Mouse (Mus musculus) cerebellum, postnatal 36 days (tissue): Measurements from ENCODE around the gene Tex26.

ENCODE experiments used
- DNase-seq, 2 experiments: peaks; one replicate each; pipeline ENCODE4 v3.0.0; 2021 to 2022; ENCODE audit warnings: mixed read lengths in 2 of 2

Gene Tex26

GRCm38 (mm10) chr5:149490275-149490674, 50.8 kb downstream of the Tex26 start:
- no peak for DNase-seq

DNA sequence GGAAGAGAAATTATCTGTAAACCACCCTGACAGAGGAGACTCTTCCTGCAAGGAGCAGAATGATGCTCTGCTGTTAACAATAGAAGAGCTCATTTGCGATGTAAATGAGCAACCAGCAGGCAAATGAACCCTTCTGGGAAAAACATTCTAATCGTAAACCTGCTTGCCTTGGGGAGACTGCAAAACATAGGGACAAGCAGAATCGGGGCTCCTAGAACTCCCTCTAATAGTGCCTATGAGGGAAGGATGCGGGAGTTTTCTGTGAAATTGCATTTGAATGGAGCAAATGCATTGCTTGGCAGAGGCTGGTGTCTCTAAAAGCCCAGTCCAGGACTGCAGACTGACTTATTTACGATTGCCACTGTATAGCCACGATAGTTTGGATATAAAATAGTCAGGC, 56.2 kb downstream of the Tex26 start:
- no peak for DNase-seq

DNA sequence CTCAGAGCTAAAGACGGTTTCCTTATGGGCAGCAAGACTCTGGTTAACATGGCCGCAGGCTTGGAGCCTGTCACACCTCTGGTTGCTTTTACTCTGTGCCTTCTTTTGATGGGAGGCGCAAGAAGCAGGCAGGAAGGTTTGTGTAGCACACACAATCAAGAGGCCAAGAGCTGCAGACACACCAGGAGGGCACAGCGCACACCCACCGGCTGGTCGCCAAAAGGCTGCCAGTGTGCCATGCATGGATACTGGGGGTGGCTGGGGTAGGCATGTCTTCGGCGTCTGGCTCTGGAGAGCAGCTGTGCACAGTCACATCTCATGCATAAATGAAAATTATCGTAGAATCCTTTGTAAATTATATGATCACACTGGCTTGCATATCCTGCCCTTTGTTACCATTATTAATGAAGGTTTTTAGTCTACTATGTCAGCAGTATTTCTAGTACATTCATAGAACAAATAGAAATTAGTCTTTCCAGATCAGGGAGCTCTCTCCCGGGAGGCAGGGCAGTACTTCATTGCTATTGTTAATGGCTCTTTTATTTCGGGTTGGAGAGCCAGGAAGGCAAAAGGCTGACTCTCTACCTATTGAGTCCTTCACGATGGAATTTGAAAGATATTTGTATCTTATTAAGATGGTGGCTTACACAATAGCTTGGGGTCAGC, 57.1 kb downstream of the Tex26 start:
- no peak for DNase-seq

- no peak for DNase-seq
These were observed 60.5 kb downstream of the Tex26 start for GRCm38 (mm10) chr5:149499936-149500335.

GRCm38 (mm10) chr5:149503423-149504175, 64.1 kb downstream of the Tex26 start:
- peak; percentile 15 to 18 for DNase-seq

- no peak for DNase-seq
These were observed 65.5 kb downstream of the Tex26 start for GRCm38 (mm10) chr5:149504985-149505384.

- DNase-seq = no peak
These were observed 66.6 kb downstream of the Tex26 start for GRCm38 (mm10) chr5:149506033-149506432.

GRCm38 (mm10) chr5:149508094-149509029, 68.9 kb downstream of the Tex26 start:
- no peak for DNase-seq

GRCm38 (mm10) chr5:149510323-149510722, 70.9 kb downstream of the Tex26 start:
- no peak for DNase-seq

- no peak for DNase-seq
These were observed 73.2 kb downstream of the Tex26 start for GRCm38 (mm10) chr5:149512695-149513094.

DNA sequence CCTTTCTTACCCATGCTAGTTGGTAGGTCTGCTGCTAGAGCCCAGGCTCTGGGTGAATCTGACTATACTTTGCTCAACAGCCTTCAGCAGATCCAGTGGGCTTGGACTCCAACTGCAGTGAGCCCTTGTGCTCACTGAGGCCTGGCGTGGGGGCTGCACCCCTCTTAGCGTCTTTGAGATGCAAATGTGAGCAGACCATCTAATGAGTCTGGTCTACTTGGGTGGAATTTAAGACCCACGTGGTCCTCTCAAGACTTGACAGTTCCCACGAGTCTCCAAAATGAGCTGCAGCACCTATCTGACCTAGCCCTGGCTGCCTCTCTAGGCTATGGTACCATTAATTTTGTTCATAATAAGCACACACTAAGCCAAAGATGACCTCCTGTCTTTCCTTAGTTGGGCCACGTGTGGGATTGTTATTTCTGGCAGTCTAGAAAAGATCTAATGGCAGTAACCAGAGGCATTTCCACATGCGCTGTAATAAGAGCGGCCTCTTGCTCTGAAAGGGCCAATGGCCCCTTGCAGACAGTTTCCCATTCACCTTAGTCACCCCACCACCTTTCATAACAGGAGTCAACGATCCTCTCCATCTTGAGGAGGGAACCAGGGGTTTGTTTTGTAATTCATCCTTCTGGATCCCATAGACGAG, 74.1 kb downstream of the Tex26 start:
- DNase-seq = no peak

- no peak for DNase-seq
These were observed 74.7 kb downstream of the Tex26 start for GRCm38 (mm10) chr5:149514087-149514671.

DNA sequence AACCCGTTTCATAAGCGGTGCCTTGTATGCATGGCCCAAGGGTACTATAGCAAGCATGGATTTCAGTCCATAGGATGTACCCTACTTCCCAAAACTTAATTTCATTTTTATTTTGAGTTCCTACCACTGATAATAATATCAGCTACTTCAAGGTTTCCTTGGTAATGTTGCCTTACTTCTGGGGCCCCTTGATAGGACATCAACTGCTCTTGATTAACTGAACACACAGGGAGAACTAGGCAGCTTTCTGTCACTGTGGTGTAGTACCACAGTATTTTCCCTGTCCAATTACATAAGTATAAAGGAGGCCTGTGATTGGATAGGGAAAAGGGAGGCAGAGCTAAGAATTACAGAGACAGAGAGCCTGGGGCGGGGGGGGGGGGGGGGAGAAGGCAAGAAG, 75.4 kb downstream of the Tex26 start:
- DNase-seq = no peak

DNA sequence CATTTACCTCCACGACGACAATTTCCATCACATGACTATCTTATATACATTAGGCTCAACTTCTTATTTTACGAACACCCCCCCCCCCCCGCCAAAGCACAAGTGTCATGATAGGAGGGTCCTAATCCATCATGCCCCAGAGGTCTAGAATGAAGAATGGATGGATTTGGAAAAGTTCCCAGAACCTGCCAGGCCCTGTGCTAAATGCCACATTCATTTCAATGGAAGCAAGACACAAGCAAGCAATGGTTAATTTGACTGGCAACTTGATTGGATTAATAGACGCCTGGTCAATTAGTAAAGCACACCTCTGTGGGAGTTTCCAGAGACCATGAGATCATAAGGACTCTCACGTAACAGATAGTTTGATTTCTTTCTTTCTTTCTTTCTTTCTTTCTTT, 77.7 kb downstream of the Tex26 start:
- DNase-seq = no peak
